Mouse (Mus musculus): ENCODE data around the gene Rala.

DNA sequence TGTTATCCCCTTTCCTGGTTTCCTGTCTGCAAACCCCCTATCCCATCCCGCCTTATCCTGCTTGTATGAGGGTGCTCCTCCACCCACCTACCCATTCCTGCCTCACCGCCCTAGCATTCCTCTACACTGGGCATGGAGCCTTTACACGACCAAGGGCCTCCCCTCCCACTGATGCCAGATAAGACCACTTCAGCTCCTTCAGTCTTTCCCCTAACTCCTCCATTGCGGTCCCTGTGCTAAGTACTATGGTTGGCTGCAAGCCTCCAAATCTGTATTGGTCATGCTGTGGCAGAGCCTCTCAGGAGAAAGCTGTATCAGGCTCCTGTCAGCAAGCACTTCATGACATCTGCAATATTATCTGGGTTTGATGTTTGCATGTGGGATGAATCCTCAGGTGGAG is 42.6 kb downstream of the Rala start:
- TF ChIP-seq CTCF (IDR thresholded peaks at IDR 0.05) (no peak), EP300 (IDR thresholded peaks at IDR 0.05) (no peak)

All from lung, postnatal 0 days (tissue).